Mouse (Mus musculus) 3T3-L1 (cell line): Measurements from ENCODE around the gene Golt1a.

Experiments
- DNase-seq: peaks from one replicate; pipeline ENCODE4 v3.0.0-alpha.2; 2015; ENCODE audit warnings: low read depth, low spot score

Golt1a gene

GRCm38 (mm10) chr1:133309652-133310267 lies at the start of gene Golt1a:
Golt1a (plus strand) TSS chr1:133309800.
- no peak for DNase-seq

DNA sequence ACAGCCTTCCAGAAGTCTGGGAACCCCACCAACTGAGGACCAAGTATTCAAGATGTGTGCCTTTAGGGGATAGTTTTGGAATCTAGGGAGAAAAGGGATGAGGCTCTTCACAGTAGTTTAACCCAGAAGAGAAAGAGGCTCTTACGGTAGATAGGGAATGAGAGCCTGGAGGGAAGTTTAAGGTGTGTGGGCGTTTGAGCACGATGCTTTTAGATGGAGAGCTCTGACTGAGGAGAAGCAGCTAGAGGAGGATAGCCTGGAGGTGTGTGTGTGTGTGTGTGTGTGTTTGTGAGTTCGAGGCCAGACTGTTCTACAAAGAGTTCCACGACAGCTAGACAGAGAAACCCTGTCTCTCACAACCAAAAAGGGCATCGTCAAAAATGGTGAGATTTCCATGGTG lies 47.0 kb upstream of the Golt1a start:
- no peak for DNase-seq

DNA sequence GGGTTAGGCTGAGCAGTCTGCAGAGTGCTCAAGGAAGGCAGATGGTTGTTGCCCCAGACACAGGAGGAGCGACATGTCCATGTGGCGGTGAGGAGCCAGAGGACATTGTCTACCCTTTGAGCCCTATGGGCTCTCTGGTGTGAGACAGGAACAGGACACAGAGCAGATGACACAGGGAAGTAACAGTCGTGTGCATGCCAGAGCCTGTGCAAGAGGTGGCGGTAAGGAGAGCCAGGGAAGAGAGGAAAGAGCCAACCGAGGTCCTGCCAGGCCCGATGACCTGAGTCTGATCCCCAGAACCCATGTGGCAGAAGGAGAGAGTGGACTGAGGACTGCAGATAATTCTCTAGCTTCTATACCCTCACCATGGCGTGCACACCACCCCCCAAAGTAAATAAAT lies 46.5 kb upstream of the Golt1a start:
- DNase-seq: no peak

GRCm38 (mm10) chr1:133264367-133264766 lies 45.2 kb upstream of the Golt1a start:
- DNase-seq: no peak

GRCm38 (mm10) chr1:133265114-133265766 lies 44.4 kb upstream of the Golt1a start:
- DNase-seq: peak; percentile 27

DNA sequence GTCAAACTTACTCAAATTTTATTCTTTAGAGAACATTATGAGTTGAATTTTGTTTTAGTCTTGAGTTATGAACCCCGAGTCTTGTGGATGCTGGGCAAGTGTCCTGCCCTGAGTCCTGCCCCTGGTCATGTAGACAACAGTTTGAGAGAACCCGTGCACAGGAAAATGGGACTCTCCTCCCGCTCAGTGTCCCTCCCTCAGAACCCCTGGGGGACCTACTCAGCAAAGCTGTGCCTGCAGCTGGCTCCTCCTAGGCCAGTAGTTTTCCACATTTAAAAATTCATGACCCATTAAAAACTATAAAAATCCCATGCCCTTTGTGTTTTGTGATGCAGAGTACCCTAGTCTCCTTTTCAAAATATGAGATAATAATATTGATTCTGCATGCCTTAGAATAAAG lies 42.5 kb upstream of the Golt1a start:
- no peak for DNase-seq

GRCm38 (mm10) chr1:133267813-133268492 lies 41.6 kb upstream of the Golt1a start:
- DNase-seq: no peak

DNA sequence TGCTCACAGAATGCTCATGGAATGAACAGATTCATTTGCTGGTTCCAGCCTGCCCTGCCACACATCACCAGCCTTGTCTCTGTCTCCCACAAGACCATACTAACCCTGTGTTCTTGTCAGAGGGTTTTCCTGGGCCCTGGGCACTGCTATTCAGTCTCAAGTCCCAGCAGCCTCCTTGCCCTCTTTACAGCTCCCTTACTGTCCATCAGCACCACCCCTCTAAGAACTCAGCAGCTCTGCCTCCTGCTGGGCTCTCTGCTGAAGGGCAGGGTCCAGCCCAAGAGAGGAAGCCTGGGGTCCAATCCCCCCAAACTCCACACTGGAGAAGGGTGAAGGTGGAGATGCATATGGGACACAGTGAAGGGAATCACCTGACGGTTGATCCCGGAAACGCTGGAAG lies 41.1 kb upstream of the Golt1a start:
- DNase-seq: peak; percentile 34

DNA sequence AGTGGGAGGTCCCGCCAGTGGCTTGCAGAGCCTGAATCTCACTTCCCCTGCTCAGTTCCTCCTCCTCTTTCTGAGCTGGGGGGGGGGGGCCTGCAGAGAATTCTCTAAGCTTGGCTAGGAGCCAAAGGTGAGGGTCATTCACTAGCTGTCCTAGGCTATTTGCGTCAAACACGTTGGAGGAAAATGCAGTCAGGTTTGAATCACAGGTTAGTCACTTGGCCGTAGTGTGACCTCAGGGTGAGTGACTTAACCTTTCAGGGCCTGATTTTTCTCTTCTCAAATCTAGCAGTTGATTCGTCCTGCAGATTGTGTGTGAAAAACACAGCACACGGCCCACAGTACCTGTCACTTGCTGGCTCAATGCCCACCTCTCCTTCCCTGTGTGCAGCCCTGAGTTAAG lies 39.3 kb upstream of the Golt1a start:
- DNase-seq: no peak

DNA sequence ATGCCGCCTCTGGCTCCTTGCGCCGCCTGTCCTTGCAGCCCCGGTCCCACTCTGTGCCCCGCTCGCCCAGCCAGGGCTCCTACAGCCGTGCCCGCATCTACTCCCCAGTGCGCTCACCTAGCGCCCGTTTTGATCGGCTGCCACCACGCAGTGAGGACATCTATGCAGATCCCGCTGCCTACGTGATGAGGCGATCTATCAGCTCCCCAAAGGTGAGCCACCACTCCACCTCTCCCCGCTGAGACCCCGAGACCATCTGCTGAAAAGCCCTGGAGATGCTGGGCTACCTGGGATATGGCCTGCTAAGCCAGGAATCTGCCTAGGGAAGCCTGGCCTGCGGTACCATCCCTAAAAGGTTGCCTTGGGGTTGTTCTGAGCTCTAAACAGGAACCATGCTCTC lies 35.4 kb upstream of the Golt1a start:
- DNase-seq: no peak

DNA sequence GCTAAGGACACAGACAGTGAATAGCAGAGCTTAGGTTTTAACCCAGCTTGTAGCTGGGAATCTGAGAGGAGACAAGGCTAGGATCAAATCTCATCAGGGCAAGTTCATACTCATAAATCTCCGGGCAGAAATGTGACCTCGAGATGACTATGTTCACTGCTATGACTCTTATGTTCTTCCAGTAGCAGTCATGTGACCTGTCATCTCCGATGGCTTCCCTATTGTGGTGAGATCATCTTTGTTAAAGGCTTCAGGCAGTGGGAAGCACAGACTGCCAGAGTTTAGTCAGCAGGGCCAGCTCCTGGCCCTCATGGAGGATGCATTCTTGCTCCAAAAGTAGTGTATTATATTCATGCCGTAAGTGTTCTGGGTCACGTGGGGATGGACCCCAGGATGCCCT lies 32.6 kb upstream of the Golt1a start:
- DNase-seq: peak; percentile 91

DNA sequence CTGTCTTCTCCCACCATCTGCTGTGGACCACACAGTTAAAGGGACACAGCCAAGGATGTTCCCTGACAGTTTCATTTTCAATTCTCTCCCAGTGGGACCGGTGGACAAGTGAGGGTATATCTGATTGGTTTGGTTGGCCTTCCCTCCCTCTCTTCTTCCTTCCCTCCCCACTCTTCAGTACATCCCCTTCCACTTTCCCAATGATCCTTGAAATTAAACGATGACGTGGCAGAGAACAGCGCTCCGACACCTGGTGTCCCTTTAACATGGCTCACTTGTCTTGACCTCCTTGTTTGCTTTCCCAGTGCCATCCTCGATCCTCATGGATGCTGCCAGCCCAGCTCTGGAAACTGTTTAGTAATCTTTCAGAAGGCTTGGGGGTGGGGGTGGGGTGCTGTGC lies 31.1 kb upstream of the Golt1a start:
- no peak for DNase-seq

- DNase-seq: no peak
Measured at GRCm38 (mm10) chr1:133278946-133279631, 30.5 kb upstream of the Golt1a start.

DNA sequence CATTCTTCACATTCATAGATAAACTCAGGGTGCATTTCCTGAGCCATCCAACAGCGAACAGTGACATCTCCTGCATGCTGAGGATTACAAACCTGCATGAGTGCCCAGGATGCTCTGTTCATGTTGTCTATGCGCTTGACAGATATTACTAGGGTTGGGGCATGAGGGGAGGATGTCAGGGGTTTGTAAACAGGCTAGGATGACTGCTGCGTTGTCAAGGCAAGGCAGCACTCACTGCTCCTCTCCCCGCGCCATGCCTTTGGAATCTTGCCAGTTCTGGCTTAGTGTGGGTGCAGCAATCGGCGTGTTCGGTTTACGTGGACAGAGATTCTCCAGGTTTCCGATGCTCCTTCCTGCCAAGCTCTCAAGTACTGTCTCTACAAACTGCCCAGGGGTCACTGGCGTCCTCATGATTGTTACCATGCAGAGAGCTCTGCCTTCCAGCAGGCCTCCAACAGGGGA lies 29.9 kb upstream of the Golt1a start:
- no peak for DNase-seq

GRCm38 (mm10) chr1:133280537-133280936 lies 29.1 kb upstream of the Golt1a start:
- DNase-seq: no peak

DNA sequence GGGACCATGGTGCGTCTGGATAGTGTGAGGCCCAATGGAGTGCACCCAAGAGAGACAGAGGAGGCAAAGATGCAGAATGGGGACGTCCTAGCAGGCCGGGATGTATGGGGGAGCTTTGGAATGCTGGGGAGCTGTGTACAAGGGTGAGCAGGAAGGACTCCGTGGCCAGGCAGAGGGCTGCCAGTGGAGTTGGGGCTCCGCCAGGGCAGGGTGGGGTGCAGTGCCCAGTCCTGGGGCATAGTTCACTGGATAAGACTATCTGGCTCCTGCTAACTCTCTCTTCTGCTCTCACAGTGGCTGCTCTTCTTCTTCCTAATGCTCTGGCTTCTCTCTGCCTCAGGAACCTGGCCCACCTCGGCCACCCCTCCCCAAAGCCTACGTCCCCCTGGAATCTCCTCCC lies 23.7 kb upstream of the Golt1a start:
- no peak for DNase-seq

DNA sequence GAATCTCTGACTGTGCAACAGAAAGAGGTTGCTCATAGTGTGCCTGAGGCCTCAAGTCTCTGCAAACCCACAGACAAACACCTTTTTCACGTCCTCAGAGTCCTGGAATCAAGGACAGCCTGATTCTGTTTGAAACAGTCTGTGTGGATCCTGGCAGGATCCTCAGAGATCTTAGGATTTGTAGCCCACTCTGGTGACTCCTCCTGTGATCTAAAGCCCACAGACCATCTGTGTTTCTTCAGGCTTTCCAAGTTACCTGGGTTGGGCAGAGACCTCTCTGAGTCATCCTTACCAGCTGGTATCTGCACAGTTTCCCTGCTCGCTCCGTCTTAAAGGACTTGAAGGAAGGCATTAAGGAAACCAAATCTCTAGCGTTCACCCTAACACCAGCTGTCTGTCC lies 22.5 kb upstream of the Golt1a start:
- no peak for DNase-seq

DNA sequence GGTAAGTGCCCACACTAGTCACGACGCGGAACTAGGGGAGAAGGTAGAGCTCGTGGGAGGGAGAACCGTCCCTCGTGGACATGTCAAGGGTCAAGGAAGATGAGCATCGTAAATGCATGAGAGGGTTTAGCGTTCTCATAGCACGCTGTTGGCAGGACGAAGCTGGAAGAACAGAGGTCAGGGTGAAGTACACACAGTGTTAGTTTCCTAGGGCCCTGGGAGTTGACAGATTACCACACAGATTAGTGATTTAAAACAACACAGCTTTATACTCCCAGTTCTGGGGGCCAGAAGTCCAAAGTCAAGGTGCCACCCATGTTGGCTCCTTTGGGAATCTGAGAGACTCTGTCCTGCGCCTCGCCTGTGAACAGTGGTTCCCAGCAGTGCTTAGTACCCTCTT lies 21.7 kb upstream of the Golt1a start:
- DNase-seq: no peak

- peak; percentile 37 for DNase-seq
Measured at GRCm38 (mm10) chr1:133291888-133292287, 17.7 kb upstream of the Golt1a start.

- DNase-seq: no peak
Measured at GRCm38 (mm10) chr1:133292608-133293007, 17.0 kb upstream of the Golt1a start.

DNA sequence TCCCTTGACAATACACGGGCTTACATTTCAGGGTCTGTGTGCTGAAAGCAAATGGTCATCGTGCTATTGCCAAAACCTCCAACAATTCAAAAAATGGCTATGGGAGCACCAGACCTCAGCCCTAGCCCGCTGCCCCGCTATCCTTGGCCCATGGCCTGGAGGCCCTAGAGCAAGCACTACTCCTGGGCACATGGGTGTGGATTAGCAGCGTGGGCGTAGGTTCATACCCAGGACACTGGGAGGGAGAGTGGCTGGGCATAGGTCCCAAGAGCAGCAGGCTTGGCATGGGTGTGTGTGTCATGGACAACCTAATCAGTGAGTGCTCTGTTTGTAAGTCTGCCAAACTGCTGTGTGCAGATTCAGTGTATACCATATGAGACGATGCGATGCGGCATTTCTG lies 13.2 kb upstream of the Golt1a start:
- peak; percentile 89 for DNase-seq

DNA sequence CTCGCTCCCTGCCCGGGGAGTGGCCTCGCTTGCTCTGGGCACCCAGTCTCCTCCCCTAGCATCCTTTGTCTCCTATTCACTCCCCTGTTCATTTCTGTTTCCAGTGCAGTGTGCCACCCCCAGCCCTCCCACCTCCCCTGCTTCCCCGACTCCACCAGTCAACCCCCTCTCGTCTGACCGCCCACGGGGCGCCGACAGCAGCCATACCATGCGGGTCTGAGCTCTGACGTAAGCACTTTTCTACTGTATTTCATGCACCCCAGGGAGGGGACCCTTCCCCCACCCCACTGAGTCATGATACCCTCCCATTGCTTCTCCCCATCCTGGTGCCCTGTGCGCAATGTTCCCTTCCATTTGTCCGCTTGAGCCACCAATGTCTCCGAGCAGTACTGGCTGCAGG lies 10.8 kb upstream of the Golt1a start:
- no peak for DNase-seq
